Mouse (Mus musculus) thymus, postnatal 14 days (tissue): ENCODE results near the gene Cabp2.
"Not testable (repeated sequence)": the region's sequence is repeated elsewhere in the genome, so short reads cannot be mapped to it uniquely, and the experiment has no call there.

Experiments
- DNase-seq: peaks from one replicate; pipeline ENCODE4 v3.0.0; 2021

The Cabp2 gene

DNA sequence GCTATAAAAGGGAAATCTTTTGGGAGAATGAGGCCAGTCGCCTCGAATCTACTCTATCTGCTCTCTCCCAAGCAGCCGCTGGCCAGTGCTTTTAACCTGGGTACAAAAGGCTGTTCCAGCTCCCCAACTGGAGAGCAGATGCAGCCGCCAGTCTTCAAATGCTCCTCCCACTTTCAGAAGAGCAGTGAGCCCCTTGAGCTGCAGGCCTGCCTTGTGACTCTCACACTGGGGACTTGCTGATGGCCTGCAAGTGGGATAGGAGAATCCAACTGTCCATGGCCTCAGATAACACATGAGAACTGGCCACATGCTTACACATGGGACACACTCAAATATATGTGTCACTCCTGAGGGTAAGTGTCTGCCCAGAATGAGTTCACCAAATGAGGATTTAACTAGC is 24.7 kb upstream of the Cabp2 start:
- no peak for DNase-seq

DNA sequence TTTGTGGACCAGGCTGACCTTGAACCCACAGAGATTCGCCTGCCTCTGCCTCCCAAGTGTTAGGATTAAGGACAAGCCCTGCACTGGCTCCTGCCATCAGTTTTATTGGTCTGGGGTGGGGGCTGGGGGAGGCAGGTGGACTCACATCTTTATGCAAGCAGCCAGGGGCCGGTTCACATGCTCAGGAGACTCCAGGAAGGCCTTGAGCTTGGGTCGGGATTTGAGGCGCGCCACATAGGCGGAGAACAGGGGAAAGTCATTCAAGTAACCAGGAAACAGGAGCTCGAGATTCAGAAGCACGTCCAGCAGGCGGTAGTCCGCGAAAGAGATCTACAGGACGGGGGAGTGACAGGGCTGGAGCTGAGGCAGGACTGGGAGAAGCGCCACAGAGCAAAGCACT is 24.0 kb upstream of the Cabp2 start:
- no peak for DNase-seq

DNA sequence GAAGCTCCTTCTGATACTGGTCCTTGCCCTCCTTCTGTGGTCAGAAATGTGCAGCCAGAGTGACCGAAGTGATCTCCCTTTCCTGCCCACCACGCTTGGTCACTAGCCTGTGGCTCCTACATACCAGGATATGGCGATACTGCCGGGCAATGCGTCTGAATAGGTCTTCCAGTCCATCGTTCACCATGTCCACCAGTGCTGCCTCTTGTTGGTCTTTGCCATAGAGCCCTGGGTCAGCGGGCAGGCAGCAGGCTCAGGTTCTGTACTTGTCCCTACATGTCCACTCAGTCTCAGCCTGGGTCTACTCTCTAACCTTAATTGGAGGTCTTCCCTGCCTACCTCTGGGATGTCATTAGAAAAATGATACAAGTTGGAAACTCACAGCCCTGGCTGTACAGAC is 23.4 kb upstream of the Cabp2 start:
- DNase-seq = no peak

DNA sequence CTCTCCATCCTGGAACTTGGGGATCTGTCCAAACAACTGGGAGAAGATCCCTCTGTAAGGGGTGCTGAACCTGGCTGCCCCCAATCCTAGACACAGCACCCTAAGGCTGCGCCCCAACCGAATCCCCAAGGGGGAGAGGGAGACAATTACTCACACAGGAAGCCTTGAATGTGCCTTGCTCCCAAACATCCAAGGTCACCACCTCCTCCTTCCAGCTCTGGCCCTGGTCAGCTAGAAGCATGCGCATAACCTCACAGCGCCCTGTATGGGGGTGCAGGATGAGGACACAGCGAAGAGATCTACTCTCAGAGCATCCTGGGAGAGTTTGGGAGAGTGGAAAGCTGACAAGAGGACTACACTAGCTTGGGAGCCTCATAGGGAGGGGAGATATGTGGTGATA is 22.8 kb upstream of the Cabp2 start:
- DNase-seq = no peak

DNA sequence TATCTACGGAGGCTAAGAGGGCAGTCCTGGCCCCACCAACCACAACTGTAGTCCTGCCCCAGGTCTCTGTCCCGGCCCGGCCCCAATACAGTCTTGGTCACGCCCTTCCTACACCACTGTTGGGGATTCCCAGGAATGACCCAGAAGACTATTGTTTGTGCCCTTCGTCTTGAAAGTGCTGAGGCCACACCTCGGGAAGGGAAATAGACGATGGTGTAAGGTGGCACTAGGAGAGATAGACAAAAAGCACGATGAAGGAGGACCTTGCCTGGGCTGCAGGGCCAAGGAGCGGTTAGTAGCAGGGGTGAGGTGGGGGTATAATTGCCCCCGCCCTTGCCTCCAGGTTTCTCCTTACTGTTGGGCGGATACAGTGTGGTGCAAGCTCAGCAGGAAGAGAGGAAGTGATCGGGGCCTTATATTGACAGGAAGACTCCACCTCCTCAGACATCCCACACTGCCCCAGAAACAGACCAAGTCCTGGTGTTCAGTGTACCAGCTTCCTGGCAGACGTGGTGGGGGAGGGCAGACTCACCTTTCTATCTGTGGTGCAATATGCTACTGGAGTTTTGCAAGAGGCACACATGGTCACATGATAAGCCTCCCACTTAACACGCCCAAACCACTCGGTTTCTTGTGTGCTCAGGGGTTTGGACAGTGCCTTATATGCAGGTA is 22.2 kb upstream of the Cabp2 start, which contains the start of gene Gstp3:
Gstp3 (minus strand) TSS at position 501 of the 672 bp plus-strand sequence.
- DNase-seq = peak; percentile 64

DNA sequence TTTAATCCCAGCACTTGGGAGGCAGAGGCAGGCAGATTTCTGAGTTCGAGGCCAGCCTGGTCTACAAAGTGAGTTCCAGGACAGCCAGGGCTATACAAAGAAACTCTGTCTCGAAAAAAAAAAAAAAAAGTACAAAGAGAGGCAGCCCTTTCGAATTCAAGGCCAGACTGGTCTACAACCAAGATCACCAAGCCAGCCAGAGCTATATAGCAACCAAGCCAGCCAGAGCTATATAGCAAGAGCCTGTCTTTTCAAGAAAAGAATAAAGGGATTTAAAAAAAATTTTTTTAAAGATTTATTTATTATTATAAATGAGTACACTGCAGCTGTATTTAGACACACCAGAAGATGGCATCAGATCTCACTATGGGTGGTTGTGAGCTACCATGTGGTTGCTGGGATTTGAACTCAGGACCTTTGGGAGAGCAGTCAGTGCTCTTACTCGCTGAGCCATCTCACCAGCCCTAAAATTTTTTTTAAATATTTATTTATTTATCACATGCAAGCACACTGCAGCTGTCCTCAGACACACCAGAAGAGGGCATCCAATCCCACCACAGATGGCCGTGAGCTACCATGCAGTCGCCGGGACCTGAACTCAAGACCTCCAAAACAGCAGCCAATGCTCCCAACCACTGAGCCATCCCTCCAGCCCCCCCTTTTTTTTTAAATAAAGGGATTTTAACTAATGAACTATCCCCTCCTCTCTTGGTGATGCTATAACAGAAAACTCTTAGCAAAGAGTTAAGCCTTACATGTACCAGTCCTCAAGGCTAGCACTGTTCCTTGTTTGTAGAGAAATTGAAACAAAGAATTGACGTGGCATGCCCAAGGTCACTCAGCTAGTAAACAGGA is 21.1 kb upstream of the Cabp2 start:
- not testable (repeated sequence) for DNase-seq

DNA sequence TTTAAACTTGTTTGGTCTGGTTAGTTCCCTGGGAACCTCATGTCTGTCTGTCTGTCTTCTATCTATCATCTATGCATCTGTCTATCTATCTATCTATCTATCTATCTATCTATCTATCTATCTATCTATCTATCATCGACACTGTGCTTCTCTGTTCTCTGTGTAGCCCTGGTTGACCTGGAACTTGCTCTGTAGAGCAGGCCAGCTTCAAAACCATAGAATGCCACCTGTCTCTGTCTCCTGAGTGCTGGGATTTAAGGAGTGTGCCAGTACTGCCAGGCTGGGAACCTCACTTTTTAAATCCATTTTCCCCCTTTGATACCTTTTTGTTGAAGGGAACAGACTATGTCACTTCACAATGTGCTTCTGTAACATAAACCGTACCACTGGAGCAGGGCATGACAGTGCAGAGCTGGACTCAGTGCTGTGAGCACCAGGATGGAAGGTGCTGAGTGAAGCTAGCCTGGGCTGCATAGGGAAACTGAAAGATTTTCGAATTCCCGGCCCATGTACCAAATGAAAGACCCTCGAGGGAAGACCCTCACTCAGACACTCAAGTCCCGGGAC is 20.4 kb upstream of the Cabp2 start:
- DNase-seq = no peak

DNA sequence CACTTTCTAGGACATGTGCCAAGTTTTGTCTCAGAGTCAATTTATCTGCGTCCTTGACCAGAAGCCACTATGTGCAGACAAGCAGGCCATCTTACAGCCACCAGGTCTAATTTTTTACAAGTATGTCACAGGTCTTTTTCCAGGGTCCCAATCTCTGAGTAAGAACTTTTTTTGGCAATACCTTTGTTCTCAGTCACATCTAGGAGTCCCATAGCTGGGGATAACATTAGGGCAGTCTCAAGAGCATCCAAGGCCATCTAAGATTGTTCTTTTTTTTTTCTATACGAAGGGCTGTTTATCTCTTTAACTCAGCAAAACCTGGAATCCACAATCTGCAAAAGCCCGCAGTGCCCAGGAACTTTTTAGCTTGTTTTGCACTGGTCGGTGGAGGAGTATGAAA is 18.0 kb upstream of the Cabp2 start:
- DNase-seq = not testable (repeated sequence)

DNA sequence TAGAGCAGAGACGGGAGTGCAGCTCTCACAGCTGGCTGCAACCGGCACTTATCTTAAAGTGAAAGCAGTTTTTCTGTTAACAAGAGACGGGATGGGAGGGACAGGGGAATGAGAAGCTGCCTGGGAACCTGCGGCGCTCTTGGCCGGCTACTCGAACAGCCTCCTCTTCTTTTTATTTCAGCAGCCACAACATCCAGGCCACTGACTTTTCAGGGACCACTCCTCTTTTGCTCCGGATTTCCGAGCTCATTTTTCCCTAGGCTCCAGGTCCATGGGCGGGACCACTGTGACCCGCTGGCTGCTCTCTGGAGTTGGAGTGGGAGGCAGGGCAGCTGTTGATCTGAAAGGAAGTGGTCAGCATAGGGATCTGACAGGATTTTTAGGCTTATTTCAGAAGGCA is 16.9 kb upstream of the Cabp2 start:
- DNase-seq = not testable (repeated sequence)

DNA sequence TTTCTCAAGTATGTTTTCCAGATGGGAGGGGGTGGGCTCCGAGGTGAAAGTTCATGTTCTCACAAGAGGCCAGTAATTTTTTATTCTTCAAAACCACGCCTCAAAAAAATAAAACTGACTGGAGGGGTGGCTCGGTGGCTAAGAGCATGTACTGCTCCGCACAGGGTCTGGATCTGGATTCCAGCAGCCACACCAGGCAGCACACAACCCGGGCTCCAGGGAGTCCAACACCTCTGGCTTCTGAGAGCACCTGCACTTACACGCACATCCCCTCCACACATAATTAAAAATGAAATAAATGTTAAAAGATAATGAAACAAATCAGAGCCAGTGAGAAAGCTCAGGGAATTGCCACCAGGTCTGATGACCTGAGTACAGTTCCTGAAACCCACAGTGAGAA is 15.1 kb upstream of the Cabp2 start:
- DNase-seq = no peak

DNA sequence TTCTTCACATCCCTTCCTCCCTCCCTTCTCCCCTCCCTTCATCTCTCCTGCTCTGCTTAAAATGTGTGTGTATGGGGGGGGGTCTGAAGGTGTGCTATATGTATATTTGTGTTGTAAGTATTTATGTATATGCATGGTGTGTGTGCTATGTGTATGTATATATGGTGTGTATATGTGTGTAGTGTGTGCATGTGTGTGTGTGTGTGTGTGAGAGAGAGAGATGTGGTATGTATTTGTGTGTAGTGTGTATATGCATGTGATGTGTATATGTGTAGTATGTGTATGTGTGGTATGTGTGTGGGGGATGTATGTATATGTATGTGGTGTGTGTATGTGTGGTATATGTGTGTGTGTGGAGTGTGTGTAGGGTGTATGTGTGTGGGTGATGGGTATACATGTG is 14.5 kb upstream of the Cabp2 start:
- DNase-seq = no peak

DNA sequence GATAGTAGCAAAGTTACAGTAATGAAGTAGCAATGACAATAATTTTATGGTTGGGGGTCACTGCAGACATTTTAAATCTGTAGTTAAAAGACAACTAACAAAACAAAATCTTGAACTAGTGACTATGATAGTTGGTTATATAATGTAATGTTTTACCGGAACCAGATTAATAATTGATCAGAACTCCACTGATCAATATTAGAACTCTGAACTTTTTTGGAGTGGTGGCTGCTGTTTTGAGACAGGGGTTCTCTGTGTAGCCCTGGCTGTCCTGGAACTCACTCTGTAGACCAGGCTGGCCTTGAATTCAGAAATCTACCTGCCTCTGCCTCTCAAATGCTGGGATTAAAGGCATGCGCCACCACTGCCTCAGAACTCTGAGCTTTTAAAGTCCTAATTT is 13.1 kb upstream of the Cabp2 start:
- DNase-seq = not testable (repeated sequence)

DNA sequence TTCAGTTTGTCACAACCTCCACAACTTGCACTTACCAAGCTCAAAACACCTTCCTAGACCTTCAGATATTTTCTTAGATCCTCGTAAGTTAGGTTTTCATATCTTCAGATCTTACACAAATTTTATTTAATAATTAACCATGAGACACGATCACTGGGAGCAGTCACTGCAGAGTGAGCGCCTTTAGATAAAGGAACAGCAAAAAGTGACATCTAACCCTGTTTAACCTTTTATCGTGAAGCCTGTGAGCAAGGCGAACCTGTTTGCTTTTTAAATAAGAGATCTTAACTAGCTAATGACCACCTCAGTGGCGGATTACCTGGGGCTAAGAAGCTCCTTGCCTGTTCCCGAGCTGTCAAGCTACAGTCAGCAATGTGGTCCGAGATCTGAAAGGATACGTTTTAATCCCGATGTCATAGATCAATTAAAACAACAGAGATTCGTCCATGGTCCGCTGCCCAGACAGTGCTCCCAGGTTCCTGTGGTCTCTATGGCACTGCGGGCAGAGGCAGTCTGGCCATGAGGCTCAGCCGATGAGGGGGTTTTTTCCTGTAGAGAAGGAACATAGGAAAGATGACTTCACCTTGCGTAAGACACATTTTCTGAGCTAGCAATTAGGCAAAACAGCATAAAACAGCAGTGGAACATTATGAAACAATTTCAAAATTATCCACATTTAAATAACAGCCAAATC is 12.5 kb upstream of the Cabp2 start:
- DNase-seq = no peak

DNA sequence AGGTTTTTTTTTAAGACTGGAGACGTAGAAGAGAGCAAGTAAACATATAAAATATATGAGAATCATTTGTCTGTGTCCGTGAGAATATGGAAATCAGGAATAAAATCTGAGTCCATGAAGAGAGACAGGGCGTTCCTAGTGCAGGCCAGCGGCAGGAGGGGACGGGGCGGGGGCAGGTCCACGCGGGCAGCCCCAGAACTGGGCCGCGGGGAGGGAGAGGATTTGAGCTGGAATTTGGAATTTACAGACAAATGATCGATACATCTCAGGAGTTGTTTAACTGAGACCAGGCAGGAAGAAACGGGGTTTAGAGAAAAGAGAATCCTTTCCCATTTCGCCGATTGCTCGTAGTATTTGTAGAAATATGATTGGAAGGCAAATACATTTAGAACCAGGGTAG is 11.1 kb upstream of the Cabp2 start:
- DNase-seq = no peak

DNA sequence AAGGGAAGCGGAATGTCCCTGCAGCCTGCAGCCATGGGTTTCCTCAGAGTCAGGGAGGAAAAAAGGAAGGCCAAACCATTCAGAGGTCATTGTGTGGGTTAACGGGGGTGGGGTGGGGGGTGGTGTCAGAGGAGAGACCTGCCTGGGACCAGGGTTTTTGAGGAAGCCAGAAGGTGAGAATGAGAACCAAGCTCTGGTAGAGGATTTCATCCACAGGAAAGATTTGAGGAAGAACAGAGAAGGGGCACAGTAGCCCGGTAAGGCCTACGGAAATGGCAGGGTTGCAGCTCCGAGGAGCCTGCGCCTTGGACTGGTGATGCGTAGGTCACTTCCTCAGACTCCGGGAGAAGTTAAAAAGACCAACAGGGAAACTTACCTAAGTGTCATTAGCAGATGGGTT is 10.6 kb upstream of the Cabp2 start:
- no peak for DNase-seq

DNA sequence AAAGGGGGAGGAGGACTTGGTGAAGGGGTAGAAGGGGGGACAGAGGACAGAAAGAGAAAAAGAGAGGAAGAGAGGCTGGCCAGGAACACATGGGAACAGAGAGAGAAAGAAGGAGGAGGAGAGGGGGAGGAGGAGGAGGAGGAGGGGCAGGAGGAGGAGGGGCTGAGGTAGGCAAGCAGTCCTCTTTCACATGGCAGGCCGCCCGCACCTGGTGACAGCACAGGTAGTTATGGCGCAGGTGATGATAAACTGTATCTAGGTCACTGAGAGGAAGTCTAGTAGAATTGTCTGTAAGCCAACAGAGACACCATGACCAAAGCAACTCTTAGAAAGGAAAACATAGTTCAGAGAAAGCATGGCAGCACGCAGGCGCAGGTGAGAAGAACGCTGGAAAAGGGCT is 10.0 kb upstream of the Cabp2 start:
- DNase-seq = no peak

DNA sequence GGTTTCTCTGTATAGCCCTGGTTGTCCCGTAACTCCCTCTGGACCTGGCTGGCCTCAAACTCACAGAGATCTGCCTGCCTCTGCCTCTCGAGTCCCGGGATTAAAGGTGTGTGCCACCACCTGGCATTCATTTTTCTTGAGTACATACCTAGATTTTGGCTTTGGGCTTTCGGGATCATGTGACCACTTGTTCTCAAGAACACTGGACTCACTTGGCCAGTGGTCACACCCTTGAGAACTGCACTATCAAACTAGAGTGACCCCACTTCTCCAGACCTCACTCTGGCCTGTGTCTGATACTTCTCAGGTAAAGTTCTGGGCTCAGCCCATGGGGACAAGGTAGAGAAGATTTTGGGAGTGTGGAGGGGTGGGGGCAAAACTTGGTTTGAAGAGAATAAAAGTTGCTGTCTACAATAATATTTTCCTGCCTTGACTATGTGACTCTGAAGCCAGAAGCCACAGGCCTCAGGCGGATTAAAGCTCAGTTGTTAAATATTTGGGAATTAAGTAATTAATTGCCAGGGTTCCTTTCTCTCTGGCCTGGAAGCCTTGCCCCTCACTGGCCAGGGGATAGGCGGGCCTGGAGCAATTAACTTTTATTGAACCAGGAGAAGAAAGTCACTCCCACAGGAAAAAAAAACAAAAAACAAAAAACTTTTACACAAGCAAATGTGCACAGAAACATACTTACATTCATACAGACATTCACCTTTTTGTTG is 8.5 kb upstream of the Cabp2 start:
- DNase-seq = no peak

DNA sequence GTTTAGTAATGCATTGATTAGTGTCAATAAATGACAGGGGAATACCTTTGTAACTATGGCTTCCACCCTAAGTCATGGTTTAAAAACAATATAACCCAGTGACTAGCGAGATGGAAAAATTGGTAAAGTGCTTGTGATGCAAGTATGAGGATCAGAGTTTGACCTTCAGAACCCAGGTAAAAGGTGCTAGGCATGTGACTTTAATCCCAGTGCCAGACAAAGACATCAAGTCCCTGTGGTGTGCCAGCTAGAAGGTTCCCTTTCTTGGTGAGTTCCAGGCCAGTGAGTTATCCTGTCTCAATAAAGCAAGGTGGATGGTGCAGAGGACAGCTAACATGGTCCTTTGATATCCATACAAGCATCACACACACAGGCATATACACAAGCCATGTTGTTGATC is 5.8 kb upstream of the Cabp2 start:
- DNase-seq = no peak

DNA sequence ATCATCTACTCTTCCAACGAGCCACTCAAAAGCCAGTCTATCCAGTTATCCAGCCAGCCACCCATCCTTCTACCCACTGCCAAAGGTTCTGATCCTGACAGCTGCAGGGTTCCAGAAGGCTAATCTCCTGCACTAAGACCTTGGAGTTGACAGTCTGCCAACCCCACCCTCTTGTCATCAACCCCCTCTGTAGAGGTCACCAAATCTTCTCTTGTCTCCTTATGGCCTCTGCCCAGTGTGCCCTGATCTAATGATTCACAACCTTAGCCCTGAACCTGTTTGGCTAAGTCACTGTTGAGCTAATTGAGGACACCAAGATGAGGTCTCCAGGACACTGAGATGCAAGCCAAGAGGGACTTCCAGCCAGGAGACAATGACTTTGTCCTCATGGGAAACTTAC is 1.8 kb upstream of the Cabp2 start:
- no peak for DNase-seq

DNA sequence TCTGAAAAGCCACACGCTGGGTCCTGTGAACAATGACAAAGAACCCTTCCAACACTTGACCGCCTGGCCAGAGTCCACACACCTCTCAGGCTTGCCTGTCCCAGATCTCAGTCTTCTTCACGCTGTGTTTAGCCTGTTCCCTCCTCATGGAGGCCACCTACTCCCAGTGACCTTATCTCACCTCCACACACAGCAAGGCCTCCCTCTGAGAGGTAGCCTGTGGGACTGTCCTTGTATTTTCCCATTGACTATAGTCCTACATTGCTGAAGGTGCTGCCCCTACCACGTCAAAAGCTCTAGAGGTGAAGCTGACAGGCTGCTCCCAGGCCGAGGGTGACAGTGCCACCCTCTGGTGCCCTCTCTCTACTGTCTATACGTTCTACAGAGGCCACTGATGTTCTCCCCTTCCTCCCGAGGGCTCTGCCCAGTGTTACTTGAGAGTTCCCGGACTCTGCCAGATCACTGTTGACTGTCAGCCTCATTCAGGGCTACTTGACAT is 818 bp upstream of the Cabp2 start:
- no peak for DNase-seq

DNA sequence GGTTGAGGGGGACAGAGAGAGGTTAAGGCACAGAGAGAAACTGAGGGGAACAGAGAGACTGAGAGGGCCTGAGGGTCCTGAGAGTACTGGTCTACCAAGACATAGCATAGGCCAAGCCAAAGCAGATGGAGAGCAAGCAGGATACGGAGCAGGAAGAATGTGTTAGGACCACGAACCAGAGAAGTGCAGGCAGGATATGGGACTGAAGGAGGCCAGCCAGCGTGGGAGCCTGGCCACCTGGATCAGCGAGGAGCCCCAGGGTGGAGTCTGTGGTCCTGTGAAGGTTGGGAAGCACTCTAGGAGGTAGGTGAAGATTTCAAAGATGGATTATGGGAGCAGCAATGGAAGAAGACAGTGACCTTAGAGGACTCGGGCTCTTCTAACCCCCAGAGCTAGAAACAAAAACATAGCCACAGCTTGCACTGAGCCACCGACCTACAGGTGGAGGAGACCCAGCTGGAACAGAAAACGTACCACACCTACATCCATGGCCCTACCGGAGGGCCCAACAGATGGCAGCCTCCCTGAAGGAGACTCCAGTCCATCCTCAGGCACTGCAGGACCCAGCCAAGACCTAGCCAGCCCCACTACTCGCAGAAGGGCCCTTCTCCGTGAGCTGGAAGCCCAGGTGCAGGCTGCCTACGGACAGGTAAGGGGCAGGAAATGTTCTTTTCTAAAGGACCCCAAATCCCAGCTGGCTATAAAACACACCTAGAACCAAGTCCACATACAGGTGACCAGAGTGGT is 1.0 kb downstream of the Cabp2 start:
- DNase-seq = no peak

DNA sequence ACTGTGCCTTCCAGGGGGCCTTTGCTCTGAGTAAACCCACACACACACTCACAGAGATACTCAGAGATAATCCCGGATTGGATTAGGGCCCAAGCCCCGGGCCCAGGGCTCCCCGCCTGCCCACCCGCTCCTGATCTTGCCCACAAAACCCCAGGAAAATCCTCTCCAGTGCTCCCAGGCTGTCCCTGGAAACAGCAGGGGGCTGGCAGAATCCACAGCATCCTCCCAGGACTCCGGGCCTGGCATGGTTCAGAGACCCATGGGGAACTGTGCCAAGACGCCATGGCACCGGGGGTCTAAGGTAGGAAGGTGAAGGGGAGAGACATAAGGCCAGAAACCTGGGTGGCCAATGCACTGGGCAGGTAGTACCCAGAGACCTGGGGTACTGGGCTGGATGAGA is 1.9 kb downstream of the Cabp2 start:
- DNase-seq = no peak
